Mouse (Mus musculus): ENCODE data around the gene Ncoa3. TPM values are rescaled to one million over a fixed set of nuclear protein-coding genes. Genes with fewer than 3 reads are reported as not detected.
"Not testable (repeated sequence)": the region's sequence is repeated elsewhere in the genome, so short reads cannot be mapped to it uniquely, and the experiment has no call there.

Gene Ncoa3
- polyA plus RNA-seq, 1 experiment, result 124 TPM

GRCm38 (mm10) chr2:166084111-166084510 is 91.7 kb downstream of the Ncoa3 start:
- H3K9ac ChIP-seq (ENCODE audit: low read depth, poor library complexity, severe bottlenecking), result no peak overlapping the region

DNA sequence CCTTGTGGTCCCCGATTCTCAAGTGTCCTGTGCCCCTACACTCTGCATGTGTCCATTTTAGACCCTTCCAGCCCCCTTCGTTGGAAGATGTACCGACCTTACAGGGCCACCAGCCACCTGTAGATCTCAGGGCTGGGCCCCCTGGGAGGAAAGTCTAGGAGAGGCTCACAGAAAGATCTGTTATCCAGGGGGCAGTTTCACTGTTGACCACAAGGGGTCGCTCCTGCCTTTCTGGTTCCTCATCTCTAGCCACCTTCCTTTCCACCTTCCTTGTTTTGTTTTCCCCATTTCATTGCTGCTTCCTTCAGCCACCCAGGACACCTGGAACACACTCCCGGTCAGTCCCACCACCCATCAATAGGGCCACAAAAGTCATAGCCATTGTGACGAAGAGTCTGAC is 92.5 kb downstream of the Ncoa3 start:
- H3K27me3 ChIP-seq (ENCODE audit: control insufficient read depth, insufficient read depth, low read length, poor library complexity, severe bottlenecking); H3K4me1 ChIP-seq (ENCODE audit: control insufficient read depth, insufficient read depth, low read length); H3K9me3 ChIP-seq (replicated peaks; ENCODE audit: control insufficient read depth, insufficient read depth, low read length, poor library complexity, severe bottlenecking); H3K9ac ChIP-seq (ENCODE audit: low read depth, poor library complexity, severe bottlenecking); H3K4me3 ChIP-seq (ENCODE audit: low read depth, low read length); H3K27ac ChIP-seq (ENCODE audit: insufficient read depth, low read length): not testable (repeated sequence)
- peaks cover 13% of the 10 kb centered on the region for H3K36me3 ChIP-seq (ENCODE audit: control insufficient read depth, insufficient read depth, low read length, poor library complexity, severe bottlenecking)
- peak; percentile 44 for TF ChIP-seq CTCF (IDR thresholded peaks at IDR 0.05; ENCODE audit: low read depth, low read length)

More at GRCm38 (mm10) chr2:166084111-166084510, 91.7 kb downstream of the Ncoa3 start:
- H3K4me1 ChIP-seq (ENCODE audit: control insufficient read depth, insufficient read depth, low read length), result no peaks in the 10 kb centered on the region
- TF ChIP-seq CTCF (IDR thresholded peaks at IDR 0.05; ENCODE audit: low read depth, low read length) (no peak), POLR2A (IDR thresholded peaks at IDR 0.05; ENCODE audit: insufficient read depth, low read length) (no peak), EP300 (IDR thresholded peaks at IDR 0.05; ENCODE audit: insufficient read depth, low read depth, low read length) (no peak)
- no peak overlapping the region for H3K27ac ChIP-seq (ENCODE audit: insufficient read depth, low read length)
- H3K9me3 ChIP-seq (replicated peaks; ENCODE audit: control insufficient read depth, insufficient read depth, low read length, poor library complexity, severe bottlenecking), result no peaks in the 10 kb centered on the region
- H3K4me3 ChIP-seq (ENCODE audit: low read depth, low read length), result no peak overlapping the region
- H3K36me3 ChIP-seq (ENCODE audit: control insufficient read depth, insufficient read depth, low read length, poor library complexity, severe bottlenecking), result peaks cover 10% of the 10 kb centered on the region
- H3K27me3 ChIP-seq (ENCODE audit: control insufficient read depth, insufficient read depth, low read length, poor library complexity, severe bottlenecking), result no peaks in the 10 kb centered on the region

DNA sequence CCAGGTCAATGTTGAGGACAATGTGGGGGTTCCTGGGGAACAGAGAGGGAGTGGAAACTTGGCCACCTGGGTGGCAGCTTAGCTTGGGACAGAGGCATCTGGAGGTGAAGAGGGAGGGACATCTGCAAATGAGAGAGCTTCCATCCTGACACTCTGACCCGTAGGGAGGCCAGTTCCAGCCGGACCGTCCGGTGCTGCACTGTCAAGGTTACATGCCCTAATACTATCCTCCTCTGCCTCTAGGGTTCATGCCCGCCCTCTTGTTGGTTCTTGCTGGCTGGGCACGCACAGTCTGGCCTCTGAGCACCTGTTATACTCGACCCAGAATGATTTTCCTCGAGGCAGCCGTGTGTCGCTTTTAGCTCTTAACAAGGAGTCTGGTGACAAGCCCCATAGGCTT is 93.3 kb downstream of the Ncoa3 start:
- H3K4me1 ChIP-seq (ENCODE audit: control insufficient read depth, insufficient read depth, low read length), result no peaks in the 10 kb centered on the region
- peaks cover 15% of the 10 kb centered on the region for H3K36me3 ChIP-seq (ENCODE audit: control insufficient read depth, insufficient read depth, low read length, poor library complexity, severe bottlenecking)
- no peaks in the 10 kb centered on the region for H3K9me3 ChIP-seq (replicated peaks; ENCODE audit: control insufficient read depth, insufficient read depth, low read length, poor library complexity, severe bottlenecking)
- H3K9ac ChIP-seq (ENCODE audit: low read depth, poor library complexity, severe bottlenecking), result no peak overlapping the region
- H3K27ac ChIP-seq (ENCODE audit: insufficient read depth, low read length), result no peak overlapping the region
- no peak for TF ChIP-seq POLR2A (IDR thresholded peaks at IDR 0.05; ENCODE audit: insufficient read depth, low read length)
- TF ChIP-seq CTCF (IDR thresholded peaks at IDR 0.05; ENCODE audit: low read depth, low read length), result no peak
- TF ChIP-seq EP300 (IDR thresholded peaks at IDR 0.05; ENCODE audit: insufficient read depth, low read depth, low read length), result no peak
- no peak overlapping the region for H3K4me3 ChIP-seq (ENCODE audit: low read depth, low read length)
- no peaks in the 10 kb centered on the region for H3K27me3 ChIP-seq (ENCODE audit: control insufficient read depth, insufficient read depth, low read length, poor library complexity, severe bottlenecking)

DNA sequence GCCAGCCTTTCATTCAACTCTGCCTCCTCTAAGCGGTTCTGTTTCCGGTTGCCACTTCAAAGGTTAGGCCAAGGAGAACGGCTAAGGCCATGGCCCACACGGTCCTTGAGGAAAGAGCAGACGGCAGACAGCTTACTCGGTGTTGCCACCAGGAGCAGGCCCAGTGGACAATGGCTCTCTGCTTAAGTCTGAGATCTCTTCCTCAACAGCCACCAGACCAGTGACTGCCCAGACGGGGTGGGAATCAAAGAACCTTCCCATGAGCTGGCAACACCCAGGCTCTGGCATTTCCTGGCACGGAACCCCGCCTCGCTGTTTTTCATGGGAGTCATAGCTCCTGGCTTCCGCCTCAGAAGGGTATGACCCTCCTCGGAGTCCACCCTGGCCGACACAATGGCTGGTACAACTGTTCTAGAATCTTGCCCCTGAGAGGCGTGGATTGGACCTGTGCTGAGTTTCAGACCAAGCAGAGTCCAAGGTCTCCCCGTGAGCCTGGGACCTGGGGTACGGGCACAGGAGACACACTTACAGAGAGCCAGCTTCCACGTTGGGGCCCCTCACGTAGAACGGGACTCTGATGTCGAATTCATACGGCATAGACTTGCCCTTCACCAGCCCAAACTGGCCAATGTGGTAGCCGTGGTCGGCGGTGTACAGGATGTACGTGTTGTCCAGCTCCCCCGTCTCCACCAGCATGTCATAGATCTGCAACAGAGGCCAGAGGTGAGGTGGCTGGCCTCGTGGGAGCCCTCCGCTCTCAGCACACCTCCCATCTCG is 94.2 kb downstream of the Ncoa3 start:
- Histone ChIP-seq H3K9me3 (replicated peaks; ENCODE audit: control insufficient read depth, insufficient read depth, low read length, poor library complexity, severe bottlenecking) (no peaks in the 10 kb centered on the region), H3K4me3 (ENCODE audit: low read depth, low read length) (no peak overlapping the region), H3K36me3 (ENCODE audit: control insufficient read depth, insufficient read depth, low read length, poor library complexity, severe bottlenecking) (peaks cover 21% of the 10 kb centered on the region), H3K9ac (ENCODE audit: low read depth, poor library complexity, severe bottlenecking) (no peak overlapping the region), H3K4me1 (ENCODE audit: control insufficient read depth, insufficient read depth, low read length) (no peaks in the 10 kb centered on the region), H3K27ac (ENCODE audit: insufficient read depth, low read length) (no peak overlapping the region), H3K27me3 (ENCODE audit: control insufficient read depth, insufficient read depth, low read length, poor library complexity, severe bottlenecking) (no peaks in the 10 kb centered on the region)
- TF ChIP-seq EP300 (IDR thresholded peaks at IDR 0.05; ENCODE audit: insufficient read depth, low read depth, low read length) (no peak), CTCF (IDR thresholded peaks at IDR 0.05; ENCODE audit: low read depth, low read length) (no peak), POLR2A (IDR thresholded peaks at IDR 0.05; ENCODE audit: insufficient read depth, low read length) (no peak)

DNA sequence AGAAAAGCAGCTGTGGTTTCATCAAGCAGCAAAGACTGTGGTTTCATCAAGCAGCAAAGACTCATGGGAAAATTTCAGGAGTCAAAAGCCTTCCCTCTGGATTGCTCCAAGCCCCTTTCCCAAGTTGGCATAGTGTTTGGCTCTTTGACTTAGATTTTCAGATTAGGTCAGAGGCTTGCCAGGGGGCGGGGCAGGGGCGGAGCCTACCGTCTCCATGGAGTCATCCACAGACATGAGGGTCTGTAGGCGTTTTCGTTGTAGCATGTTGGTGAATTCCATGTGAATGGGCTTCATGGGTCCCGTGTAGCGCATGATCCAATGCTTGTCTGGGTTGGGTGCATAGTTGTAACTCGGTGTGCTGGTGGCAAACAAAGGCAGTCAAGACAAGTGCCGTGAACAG is 96.6 kb downstream of the Ncoa3 start:
- H3K4me3 ChIP-seq (ENCODE audit: low read depth, low read length), result no peak overlapping the region
- peaks cover 38% of the 10 kb centered on the region for H3K36me3 ChIP-seq (ENCODE audit: control insufficient read depth, insufficient read depth, low read length, poor library complexity, severe bottlenecking)
- no peak for TF ChIP-seq CTCF (IDR thresholded peaks at IDR 0.05; ENCODE audit: low read depth, low read length)
- no peak for TF ChIP-seq POLR2A (IDR thresholded peaks at IDR 0.05; ENCODE audit: insufficient read depth, low read length)
- TF ChIP-seq EP300 (IDR thresholded peaks at IDR 0.05; ENCODE audit: insufficient read depth, low read depth, low read length), result no peak
- no peak overlapping the region for H3K27ac ChIP-seq (ENCODE audit: insufficient read depth, low read length)
- H3K9me3 ChIP-seq (replicated peaks; ENCODE audit: control insufficient read depth, insufficient read depth, low read length, poor library complexity, severe bottlenecking), result no peaks in the 10 kb centered on the region
- no peak overlapping the region for H3K9ac ChIP-seq (ENCODE audit: low read depth, poor library complexity, severe bottlenecking)
- no peaks in the 10 kb centered on the region for H3K4me1 ChIP-seq (ENCODE audit: control insufficient read depth, insufficient read depth, low read length)
- H3K27me3 ChIP-seq (ENCODE audit: control insufficient read depth, insufficient read depth, low read length, poor library complexity, severe bottlenecking), result no peaks in the 10 kb centered on the region

GRCm38 (mm10) chr2:166090131-166090581 is 97.7 kb downstream of the Ncoa3 start:
- H3K9ac ChIP-seq (ENCODE audit: low read depth, poor library complexity, severe bottlenecking), result no peak overlapping the region
- no peak overlapping the region for H3K27ac ChIP-seq (ENCODE audit: insufficient read depth, low read length)
- no peaks in the 10 kb centered on the region for H3K4me1 ChIP-seq (ENCODE audit: control insufficient read depth, insufficient read depth, low read length)
- H3K36me3 ChIP-seq (ENCODE audit: control insufficient read depth, insufficient read depth, low read length, poor library complexity, severe bottlenecking), result peaks cover 35% of the 10 kb centered on the region
- no peaks in the 10 kb centered on the region for H3K27me3 ChIP-seq (ENCODE audit: control insufficient read depth, insufficient read depth, low read length, poor library complexity, severe bottlenecking)
- H3K9me3 ChIP-seq (replicated peaks; ENCODE audit: control insufficient read depth, insufficient read depth, low read length, poor library complexity, severe bottlenecking), result no peaks in the 10 kb centered on the region
- H3K4me3 ChIP-seq (ENCODE audit: low read depth, low read length), result no peak overlapping the region
- no peak for TF ChIP-seq EP300 (IDR thresholded peaks at IDR 0.05; ENCODE audit: insufficient read depth, low read depth, low read length)
- TF ChIP-seq POLR2A (IDR thresholded peaks at IDR 0.05; ENCODE audit: insufficient read depth, low read length), result no peak
- TF ChIP-seq CTCF (IDR thresholded peaks at IDR 0.05; ENCODE audit: low read depth, low read length), result no peak

Measured in ES-Bruce4 (cell line).